Mouse (Mus musculus): ENCODE data around the gene Npr1.

DNA sequence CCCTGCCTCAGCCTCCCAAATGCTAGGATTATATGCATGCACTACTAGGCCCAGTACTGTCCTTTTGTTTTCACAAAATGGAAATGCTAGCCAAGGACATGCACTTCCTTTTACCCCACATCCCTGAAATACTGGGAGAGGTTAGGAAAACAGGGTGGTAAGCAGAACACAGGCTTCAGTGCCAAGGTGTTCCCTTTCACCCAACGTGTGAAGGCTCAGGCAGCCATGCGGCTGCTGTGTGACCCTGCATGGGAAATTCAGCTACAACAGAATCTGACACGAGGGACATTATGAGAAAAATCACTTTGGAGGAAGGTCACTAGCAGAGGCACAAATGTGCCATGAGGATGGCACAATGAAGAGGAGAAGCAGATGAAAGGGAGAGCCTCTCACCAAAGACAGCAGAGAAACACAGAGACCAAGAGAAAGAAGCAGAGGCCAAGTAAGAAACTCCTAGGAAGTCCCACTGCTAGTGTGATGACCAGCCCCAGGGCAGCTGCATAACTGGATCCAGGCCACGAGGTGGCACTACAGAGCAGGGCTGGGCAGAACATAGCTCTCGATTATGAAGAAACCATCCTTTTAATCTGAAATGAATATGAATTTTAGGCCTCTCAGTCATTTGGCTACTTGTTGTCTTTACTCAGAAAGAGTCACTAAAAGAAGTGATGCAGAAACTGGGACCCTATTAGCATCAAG is 53.2 kb downstream of the Npr1 start:
- TF ChIP-seq HCFC1 (IDR thresholded peaks at IDR 0.05; ENCODE audit: borderline replicate concordance, insufficient read depth, low read length) (no peak), CHD2 (IDR thresholded peaks at IDR 0.05; ENCODE audit: low read depth, low read length) (no peak)
